Comparison of ENCODE assay signal across 27 mouse cellular contexts in the genomic region with DNA sequence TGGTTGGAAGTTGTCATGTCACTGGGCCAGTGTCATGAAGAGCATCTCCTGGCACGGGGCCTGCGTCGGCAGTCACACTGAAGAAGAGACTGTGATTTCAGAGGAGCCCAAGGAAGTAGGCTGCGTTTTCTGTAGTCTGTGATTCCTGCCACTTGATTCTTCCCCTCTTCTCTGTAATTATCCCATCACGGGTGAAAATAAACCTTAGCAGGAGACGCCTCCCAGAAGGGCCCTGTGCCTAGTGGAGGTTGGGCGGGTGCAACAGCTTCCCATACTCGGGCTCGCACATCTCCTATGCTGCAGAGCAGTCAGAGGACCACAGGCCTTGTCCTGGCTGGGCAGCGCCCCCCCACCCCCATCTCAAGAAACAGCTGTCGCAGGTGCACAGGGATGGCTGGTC.
DNase-seq lines count a peak whose midpoint lies in the region; ATAC-seq and TF ChIP-seq lines count a peak whose summit lies in the region.
"Had no signal": no experiment of that assay in that cellular context is flagged by ENCODE, and none has a peak within 500 bp of the region (broad histone marks: within the 10 kb centered on the region; RNA-seq: fewer than 3 reads in every experiment).

No protein-coding gene starts in this region.

- H3K9ac ChIP-seq in embryonic facial prominence, embryonic 14.5 days (ENCODE audit: low read depth, low read length) = no peak overlapping the region
- no peak overlapping the region for H3K9ac ChIP-seq in midbrain, embryonic 11.5 days (ENCODE audit: low read length)
- no peak overlapping the region for H3K9ac ChIP-seq in midbrain, postnatal 0 days (replicated peaks; ENCODE audit: low read length, poor library complexity, severe bottlenecking)
- H3K9ac ChIP-seq: embryonic facial prominence, embryonic 13.5 days; heart, embryonic 15.5 days; intestine, embryonic 15.5 days; limb, embryonic 15.5 days; liver, embryonic 14.5 days; lung, embryonic 14.5 days; midbrain, embryonic 15.5 days; stomach, embryonic 15.5 days had no signal

- intact Hi-C loops in heart, postnatal 36 days (cut with DNase I) = no loop called here

- H3K4me2 ChIP-seq in embryonic facial prominence, embryonic 14.5 days (ENCODE audit: low read depth, low read length) = no peak overlapping the region
- H3K4me2 ChIP-seq in midbrain, embryonic 11.5 days = no peak overlapping the region
- no peak overlapping the region for H3K4me2 ChIP-seq in midbrain, postnatal 0 days (ENCODE audit: low read depth, low read length, poor library complexity, severe bottlenecking)
- H3K4me2 ChIP-seq: embryonic facial prominence, embryonic 13.5 days; heart, embryonic 15.5 days; intestine, embryonic 15.5 days; limb, embryonic 15.5 days; lung, embryonic 14.5 days; midbrain, embryonic 15.5 days; stomach, embryonic 15.5 days had no signal

- 76% methylated on average over 11 of the region's 11 CpGs for WGBS in embryonic facial prominence, embryonic 14.5 days
- 80% methylated on average over 11 of the region's 11 CpGs for WGBS in embryonic facial prominence, embryonic 10.5 days
- WGBS in heart, embryonic 10.5 days = 82% methylated on average over 11 of the region's 11 CpGs
- 91% methylated on average over 11 of the region's 11 CpGs for WGBS in midbrain, embryonic 11.5 days
- 89% methylated on average over 11 of the region's 11 CpGs for WGBS in midbrain, postnatal 0 days
- 41% methylated on average over 11 of the region's 11 CpGs for WGBS in olfactory bulb, adult 2 months

- H3K27me3 ChIP-seq in embryonic facial prominence, embryonic 14.5 days (replicated peaks; ENCODE audit: control insufficient read depth, insufficient read depth, low read length) = no peaks in the 10 kb centered on the region
- H3K27me3 ChIP-seq in embryonic facial prominence, embryonic 10.5 days (replicated peaks; ENCODE audit: low read depth, poor library complexity, severe bottlenecking) = no peaks in the 10 kb centered on the region
- peaks cover 33% of the 10 kb centered on the region; the same call in 1 of the 2 replicates for H3K27me3 ChIP-seq in heart, embryonic 10.5 days (ENCODE audit: insufficient read depth, poor library complexity, severe bottlenecking)
- H3K27me3 ChIP-seq in midbrain, embryonic 11.5 days (ENCODE audit: control insufficient read depth, insufficient read depth, low read length) = no peaks in the 10 kb centered on the region
- H3K27me3 ChIP-seq in midbrain, postnatal 0 days (ENCODE audit: insufficient read depth, low read length) = no peaks in the 10 kb centered on the region
- H3K27me3 ChIP-seq: heart, embryonic 15.5 days; intestine, embryonic 15.5 days; midbrain, embryonic 15.5 days; stomach, embryonic 15.5 days had no signal

- H3K9me3 ChIP-seq in embryonic facial prominence, embryonic 14.5 days (ENCODE audit: control insufficient read depth, low read length) = peaks cover 6% of the 10 kb centered on the region; the same call in 1 of the 2 replicates
- no peaks in the 10 kb centered on the region; the same call in 1 of the 2 replicates for H3K9me3 ChIP-seq in embryonic facial prominence, embryonic 10.5 days
- no peaks in the 10 kb centered on the region for H3K9me3 ChIP-seq in heart, embryonic 10.5 days
- no peaks in the 10 kb centered on the region for H3K9me3 ChIP-seq in midbrain, embryonic 11.5 days (ENCODE audit: control insufficient read depth, low read length)
- no peaks in the 10 kb centered on the region for H3K9me3 ChIP-seq in midbrain, postnatal 0 days (ENCODE audit: low read length)
- H3K9me3 ChIP-seq: embryonic facial prominence, embryonic 13.5 days; heart, embryonic 15.5 days; intestine, embryonic 15.5 days; limb, embryonic 15.5 days; midbrain, embryonic 15.5 days; stomach, embryonic 15.5 days had no signal

- no peak overlapping the region for H3K4me3 ChIP-seq in embryonic facial prominence, embryonic 14.5 days (ENCODE audit: low read depth, low read length)
- H3K4me3 ChIP-seq in embryonic facial prominence, embryonic 10.5 days = no peak overlapping the region
- H3K4me3 ChIP-seq in heart, embryonic 10.5 days = no peak overlapping the region
- no peak overlapping the region for H3K4me3 ChIP-seq in midbrain, embryonic 11.5 days (ENCODE audit: low read depth, low read length)
- no peak overlapping the region for H3K4me3 ChIP-seq in midbrain, postnatal 0 days (ENCODE audit: low read depth, low read length)
- H3K4me3 ChIP-seq in olfactory bulb, adult 2 months (ENCODE audit: insufficient read depth, low read depth, low read length) = no peak overlapping the region
- H3K4me3 ChIP-seq: embryonic facial prominence, embryonic 13.5 days; heart, adult 2 months; heart, embryonic 15.5 days; intestine, embryonic 15.5 days; limb, embryonic 15.5 days; midbrain, embryonic 15.5 days; myocyte; stomach, embryonic 15.5 days had no signal

- H3K36me3 ChIP-seq in embryonic facial prominence, embryonic 14.5 days (ENCODE audit: control insufficient read depth, insufficient read depth, low read length) = no peaks in the 10 kb centered on the region
- H3K36me3 ChIP-seq in embryonic facial prominence, embryonic 10.5 days (replicated peaks) = no peaks in the 10 kb centered on the region
- H3K36me3 ChIP-seq in heart, embryonic 10.5 days = no peaks in the 10 kb centered on the region
- H3K36me3 ChIP-seq in midbrain, embryonic 11.5 days (ENCODE audit: control insufficient read depth, insufficient read depth, low read length) = no peaks in the 10 kb centered on the region
- H3K36me3 ChIP-seq in midbrain, postnatal 0 days (ENCODE audit: insufficient read depth, low read length) = no peaks in the 10 kb centered on the region
- H3K36me3 ChIP-seq: embryonic facial prominence, embryonic 13.5 days; heart, embryonic 15.5 days; intestine, embryonic 15.5 days; limb, embryonic 15.5 days; midbrain, embryonic 15.5 days; stomach, embryonic 15.5 days had no signal

- H3K4me1 ChIP-seq in embryonic facial prominence, embryonic 14.5 days (ENCODE audit: control insufficient read depth, insufficient read depth, low read length) = no peaks in the 10 kb centered on the region
- peaks cover 7% of the 10 kb centered on the region; the same call in 1 of the 2 replicates for H3K4me1 ChIP-seq in embryonic facial prominence, embryonic 10.5 days
- peaks cover 30% of the 10 kb centered on the region for H3K4me1 ChIP-seq in heart, embryonic 10.5 days
- H3K4me1 ChIP-seq in midbrain, embryonic 11.5 days (ENCODE audit: control insufficient read depth, insufficient read depth, low read length) = no peaks in the 10 kb centered on the region
- no peaks in the 10 kb centered on the region for H3K4me1 ChIP-seq in midbrain, postnatal 0 days (ENCODE audit: insufficient read depth, low read length)
- H3K4me1 ChIP-seq in olfactory bulb, adult 2 months (ENCODE audit: control insufficient read depth, insufficient read depth, low read length) = peaks cover 40% of the 10 kb centered on the region
- H3K4me1 ChIP-seq: embryonic facial prominence, embryonic 13.5 days; intestine, embryonic 15.5 days; limb, embryonic 15.5 days; midbrain, embryonic 15.5 days; stomach, embryonic 15.5 days had no signal

- no peak for TF ChIP-seq CTCF in midbrain, postnatal 0 days (IDR thresholded peaks at IDR 0.05)
- TF ChIP-seq CTCF in olfactory bulb, adult 2 months (IDR thresholded peaks at IDR 0.05; ENCODE audit: insufficient read depth, low read depth, low read length) = no peak

- no peak overlapping the region for H3K27ac ChIP-seq in embryonic facial prominence, embryonic 14.5 days (replicated peaks; ENCODE audit: low read depth, low read length)
- H3K27ac ChIP-seq in embryonic facial prominence, embryonic 10.5 days (replicated peaks) = no peak overlapping the region
- 0 out of 2 replicates have a peak overlapping the region, but pooled peaks have one; percentile 16 for H3K27ac ChIP-seq in heart, embryonic 10.5 days
- no peak overlapping the region for H3K27ac ChIP-seq in midbrain, embryonic 11.5 days (ENCODE audit: low read depth, low read length)
- H3K27ac ChIP-seq in midbrain, postnatal 0 days (ENCODE audit: low read depth, low read length) = no peak overlapping the region
- H3K27ac ChIP-seq in olfactory bulb, adult 2 months (ENCODE audit: insufficient read depth, low read depth, low read length) = peak overlapping the region; percentile 35
- H3K27ac ChIP-seq: embryonic facial prominence, embryonic 13.5 days; heart, adult 2 months; intestine, embryonic 15.5 days; limb, embryonic 15.5 days; liver, embryonic 14.5 days; midbrain, embryonic 15.5 days; stomach, embryonic 15.5 days had no signal

- peak; percentile 5 for DNase-seq in embryonic facial prominence, embryonic 14.5 days (ENCODE audit: low spot score)
- DNase-seq in embryonic facial prominence, embryonic 10.5 days (ENCODE audit: low spot score) = no peak
- no peak for DNase-seq in heart, embryonic 10.5 days (ENCODE audit: low spot score)
- no peak for DNase-seq in heart, postnatal 36 days
- DNase-seq in midbrain, embryonic 11.5 days (ENCODE audit: low spot score, missing footprints) = peak; percentile 19
- DNase-seq in midbrain, postnatal 0 days (ENCODE audit: low spot score) = no peak
- DNase-seq: adrenal gland, adult 8-10 months; cerebellum, adult 2 months; cerebellum, postnatal 25 days; gastrocnemius, postnatal 25 days; heart, adult 2 months; kidney, adult 8-10 months; kidney, postnatal 10 days; thymus, adult 18-20 months; thymus, postnatal 36 days had no signal

- TF ChIP-seq POLR2A in olfactory bulb, adult 2 months (IDR thresholded peaks at IDR 0.05; ENCODE audit: insufficient read depth, low read depth, low read length) = no peak

- ATAC-seq in embryonic facial prominence, embryonic 14.5 days (ENCODE audit: low read depth) = no peak; the same call in 1 of the 2 replicates
- ATAC-seq in midbrain, embryonic 11.5 days (ENCODE audit: low FRiP score) = no peak
- no peak for ATAC-seq in midbrain, postnatal 0 days (ENCODE audit: low FRiP score)
- ATAC-seq: activated CD4-positive, CD25-positive, alpha-beta regulatory T cell, adult 4 months; hindbrain, embryonic 16.5 days; intestine, embryonic 15.5 days; midbrain, embryonic 15.5 days had no signal

Comparison
In these comparisons a context has a peak if more than half of its experiments do, and no peak if none do; other contexts are left out.
1. DNase-seq: peak in embryonic facial prominence, embryonic 14.5 days (single experiment) and midbrain, embryonic 11.5 days (single experiment); none in embryonic facial prominence, embryonic 10.5 days (single experiment), heart, embryonic 10.5 days (single experiment), heart, postnatal 36 days (0 of 2) and midbrain, postnatal 0 days (single experiment).
2. H3K27ac ChIP-seq: peak in heart, embryonic 10.5 days (single experiment) and olfactory bulb, adult 2 months (single experiment); none in embryonic facial prominence, embryonic 14.5 days (single experiment), embryonic facial prominence, embryonic 10.5 days (single experiment), midbrain, embryonic 11.5 days (single experiment) and midbrain, postnatal 0 days (single experiment).